In the genomic region with DNA sequence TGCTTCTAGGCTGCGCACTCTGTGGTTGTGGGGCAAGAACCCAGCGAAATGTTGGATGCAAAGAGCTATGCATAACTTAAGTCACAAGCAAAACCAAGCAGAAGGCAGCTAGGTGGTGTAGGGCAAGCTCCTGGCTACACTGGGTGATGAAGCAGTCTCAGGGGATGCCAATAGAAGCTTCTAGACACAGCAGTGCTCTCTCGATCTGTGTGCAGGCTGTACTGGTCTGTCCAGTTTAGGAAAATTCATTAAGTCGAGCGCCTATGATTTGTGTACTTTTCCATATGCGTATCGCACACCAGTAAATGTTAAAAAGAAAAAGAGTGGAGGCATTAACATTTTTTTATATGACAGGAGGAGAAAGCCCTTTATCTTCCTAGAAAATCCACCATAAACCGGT, we compare ENCODE assay signal across 28 mouse cellular contexts.
DNase-seq lines count a peak whose midpoint lies in the region; ATAC-seq and TF ChIP-seq lines count a peak whose summit lies in the region.
"Had no signal": no experiment of that assay in that cellular context is flagged by ENCODE, and none has a peak within 500 bp of the region (broad histone marks: within the 10 kb centered on the region; RNA-seq: fewer than 3 reads in every experiment).

No protein-coding gene starts in this region.

- no peak overlapping the region for H3K9ac ChIP-seq in kidney, postnatal 0 days (ENCODE audit: low read depth, low read length)
- H3K9ac ChIP-seq in limb, embryonic 14.5 days (ENCODE audit: low read depth, low read length, severe bottlenecking) = no peak overlapping the region
- H3K9ac ChIP-seq in stomach, postnatal 0 days (ENCODE audit: low read length) = no peak overlapping the region
- H3K9ac ChIP-seq: heart, embryonic 12.5 days; hindbrain, embryonic 13.5 days; liver, embryonic 12.5 days; liver, postnatal 0 days; neural tube, embryonic 15.5 days had no signal

- WGBS in kidney, postnatal 0 days = 50% methylated on average over 8 of the region's 8 CpGs
- 59% methylated on average over 8 of the region's 8 CpGs for WGBS in limb, embryonic 14.5 days
- 32% methylated on average over 8 of the region's 8 CpGs for WGBS in stomach, postnatal 0 days

- no peaks in the 10 kb centered on the region for H3K27me3 ChIP-seq in kidney, postnatal 0 days (ENCODE audit: insufficient read depth, low read length)
- H3K27me3 ChIP-seq in limb, embryonic 14.5 days (ENCODE audit: control insufficient read depth, insufficient read depth, low read length) = peaks cover 10% of the 10 kb centered on the region
- no peaks in the 10 kb centered on the region for H3K27me3 ChIP-seq in stomach, postnatal 0 days (ENCODE audit: control insufficient read depth, insufficient read depth, low read length)
- H3K27me3 ChIP-seq: hindbrain, embryonic 13.5 days; neural tube, embryonic 15.5 days had no signal

- H3K4me1 ChIP-seq in kidney, postnatal 0 days (replicated peaks; ENCODE audit: insufficient read depth, low read length) = no peaks in the 10 kb centered on the region; the same call in 1 of the 2 replicates
- H3K4me1 ChIP-seq in limb, embryonic 14.5 days (ENCODE audit: control insufficient read depth, insufficient read depth, low read length) = peaks cover 23% of the 10 kb centered on the region
- 0 out of 2 replicates have a peak, but pooled peaks cover 6% of the 10 kb centered on the region for H3K4me1 ChIP-seq in stomach, postnatal 0 days (replicated peaks; ENCODE audit: control insufficient read depth, insufficient read depth)
- H3K4me1 ChIP-seq: liver, embryonic 12.5 days had no signal

- H3K4me2 ChIP-seq in kidney, postnatal 0 days (ENCODE audit: low read length) = peak overlapping the region; percentile 52; the same call in 1 of the 2 replicates
- H3K4me2 ChIP-seq in limb, embryonic 14.5 days (replicated peaks; ENCODE audit: low read depth, low read length, severe bottlenecking) = no peak overlapping the region
- peak overlapping the region; percentile 20 for H3K4me2 ChIP-seq in stomach, postnatal 0 days (replicated peaks; ENCODE audit: low read depth)
- H3K4me2 ChIP-seq: heart, embryonic 12.5 days; hindbrain, embryonic 13.5 days; liver, embryonic 12.5 days; neural tube, embryonic 15.5 days had no signal

- TF ChIP-seq EP300 in stomach, postnatal 0 days (optimal IDR thresholded peaks at IDR 0.05) = peak; percentile 33

- H3K9me3 ChIP-seq in kidney, postnatal 0 days (replicated peaks; ENCODE audit: low read length) = no peaks in the 10 kb centered on the region
- H3K9me3 ChIP-seq in limb, embryonic 14.5 days (ENCODE audit: control insufficient read depth, low read length) = no peaks in the 10 kb centered on the region
- H3K9me3 ChIP-seq in stomach, postnatal 0 days (ENCODE audit: control insufficient read depth, low read length) = no peaks in the 10 kb centered on the region
- H3K9me3 ChIP-seq: heart, embryonic 12.5 days; hindbrain, embryonic 13.5 days; neural tube, embryonic 15.5 days had no signal

- ATAC-seq in kidney, postnatal 0 days (replicated peaks; ENCODE audit: low FRiP score, low read depth) = no peak
- ATAC-seq in limb, embryonic 14.5 days (ENCODE audit: low FRiP score, low read depth) = no peak
- no peak for ATAC-seq in stomach, postnatal 0 days (ENCODE audit: low FRiP score, low TSS enrichment)
- ATAC-seq: forebrain, embryonic 14.5 days; liver, embryonic 12.5 days; liver, postnatal 0 days; lung, postnatal 0 days had no signal

- peak overlapping the region; percentile 72; the same call in 1 of the 2 replicates for H3K27ac ChIP-seq in kidney, postnatal 0 days
- 0 out of 2 replicates have a peak overlapping the region, but pooled peaks have one; percentile 30 for H3K27ac ChIP-seq in limb, embryonic 14.5 days (replicated peaks; ENCODE audit: low read depth, low read length)
- H3K27ac ChIP-seq in stomach, postnatal 0 days (replicated peaks) = no peak overlapping the region; the same call in 1 of the 2 replicates
- H3K27ac ChIP-seq: hindbrain, embryonic 13.5 days; liver, embryonic 12.5 days; macrophage; neural tube, embryonic 15.5 days had no signal

- DNase-seq in heart, adult 11 months = peak; percentile 61
- DNase-seq in heart, adult 8-10 months (ENCODE audit: low spot score) = no peak
- no peak for DNase-seq in kidney, postnatal 0 days (ENCODE audit: low spot score)
- no peak for DNase-seq in kidney, adult 8-10 months
- no peak for DNase-seq in limb, embryonic 14.5 days (ENCODE audit: low spot score)
- DNase-seq in stomach, postnatal 0 days (ENCODE audit: low spot score) = no peak
- no peak for DNase-seq in natural killer cell, adult 2 months (ENCODE audit: low spot score in 2 of 2)
- DNase-seq: adrenal gland, adult 8-10 months; cerebellum, adult 2 months; cerebellum, postnatal 25 days; gastrocnemius, postnatal 14 days; heart, adult 18-20 months; heart, postnatal 4 days; kidney, adult 18-20 months; layer of hippocampus, postnatal 36 days; left cerebral cortex, postnatal 4 days; liver, postnatal 0 days; midbrain, embryonic 14.5 days; retina, postnatal 1 day; right cerebral cortex, postnatal 14 days had no signal

- H3K4me3 ChIP-seq in kidney, postnatal 0 days (replicated peaks; ENCODE audit: low read depth, low read length) = no peak overlapping the region
- no peak overlapping the region for H3K4me3 ChIP-seq in limb, embryonic 14.5 days (replicated peaks; ENCODE audit: low read length)
- no peak overlapping the region for H3K4me3 ChIP-seq in stomach, postnatal 0 days (ENCODE audit: low read depth, low read length)
- H3K4me3 ChIP-seq: heart, embryonic 12.5 days; hindbrain, embryonic 13.5 days; liver, embryonic 12.5 days; neural tube, embryonic 15.5 days had no signal

- no peak for TF ChIP-seq CTCF in kidney, postnatal 0 days (IDR thresholded peaks at IDR 0.05; ENCODE audit: low read depth)
- no peak for TF ChIP-seq CTCF in stomach, postnatal 0 days (IDR thresholded peaks at IDR 0.05; ENCODE audit: low read depth)

- TF ChIP-seq POLR2A in limb, embryonic 14.5 days (IDR thresholded peaks at IDR 0.05; ENCODE audit: borderline replicate concordance, extremely low read depth, insufficient read depth, insufficient read length) = no peak

- H3K36me3 ChIP-seq in kidney, postnatal 0 days (ENCODE audit: insufficient read depth, low read length) = no peaks in the 10 kb centered on the region
- no peaks in the 10 kb centered on the region for H3K36me3 ChIP-seq in limb, embryonic 14.5 days (ENCODE audit: control insufficient read depth, insufficient read depth, low read length)
- no peaks in the 10 kb centered on the region for H3K36me3 ChIP-seq in stomach, postnatal 0 days (ENCODE audit: control insufficient read depth, insufficient read depth, low read length)
- H3K36me3 ChIP-seq: G1E; heart, embryonic 12.5 days; hindbrain, embryonic 13.5 days; liver, embryonic 12.5 days; neural tube, embryonic 15.5 days had no signal
